Mouse (Mus musculus) adrenal gland, postnatal 36 days (tissue): ENCODE data around the gene Vmn1r5. TPM values are rescaled to one million over a fixed set of nuclear protein-coding genes. Genes with fewer than 3 reads are reported as not detected.
A peak's percentile ranks its signal among the peaks of the same experiment; 100 is the strongest.
"Not testable (repeated sequence)": the region's sequence is repeated elsewhere in the genome, so short reads cannot be mapped to it uniquely, and the experiment has no call there.

Source experiments
- DNase-seq, 2 experiments: peaks; one replicate each; pipeline ENCODE4 v3.0.0; 2021; ENCODE audit warnings: mixed read lengths in 1 of 2
- long read RNA-seq, 2 experiments: library from polyadenylated mRNA; stranded (forward); transcript quantifications; one replicate each; pipeline ENCODE4 v2.0.0; 2021; ENCODE audit warnings: borderline sequencing depth in 2 of 2
- total RNA-seq, 2 experiments: library from RNA; stranded (reverse); gene quantifications; 2 replicates each; pipeline ENCODE4 v1.2.3; 2021

Gene Vmn1r5
- not detected for total RNA-seq
- long read RNA-seq, experiment 1, result 0 reads
- long read RNA-seq, experiment 2, result 0 reads

DNA sequence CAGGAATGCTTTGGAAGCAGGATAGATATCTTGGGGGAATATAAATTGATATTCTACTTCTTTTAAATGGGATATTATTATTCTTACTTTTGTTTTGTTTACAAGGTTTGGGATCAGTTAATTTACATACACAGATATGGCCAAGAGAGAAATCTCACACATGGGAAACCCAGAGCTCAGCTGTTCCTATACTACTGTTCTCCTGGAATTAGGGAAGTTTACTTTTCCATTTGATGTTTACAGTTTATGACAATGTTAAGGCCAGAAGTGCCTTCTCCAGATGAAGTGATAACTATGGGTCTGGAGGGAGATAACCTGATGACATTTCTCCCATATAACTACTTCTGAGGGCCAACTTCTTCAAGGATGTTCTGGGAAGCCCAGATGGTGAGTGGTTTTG lies at the start of gene Vmn1r5:
Vmn1r5 (plus strand) TSS at position 301 of the 400 bp plus-strand sequence.
- DNase-seq, result no peak

- DNase-seq, result no peak
Measured at GRCm38 (mm10) chr6:56923331-56923725, 46.7 kb upstream of the Vmn1r5 start.

DNA sequence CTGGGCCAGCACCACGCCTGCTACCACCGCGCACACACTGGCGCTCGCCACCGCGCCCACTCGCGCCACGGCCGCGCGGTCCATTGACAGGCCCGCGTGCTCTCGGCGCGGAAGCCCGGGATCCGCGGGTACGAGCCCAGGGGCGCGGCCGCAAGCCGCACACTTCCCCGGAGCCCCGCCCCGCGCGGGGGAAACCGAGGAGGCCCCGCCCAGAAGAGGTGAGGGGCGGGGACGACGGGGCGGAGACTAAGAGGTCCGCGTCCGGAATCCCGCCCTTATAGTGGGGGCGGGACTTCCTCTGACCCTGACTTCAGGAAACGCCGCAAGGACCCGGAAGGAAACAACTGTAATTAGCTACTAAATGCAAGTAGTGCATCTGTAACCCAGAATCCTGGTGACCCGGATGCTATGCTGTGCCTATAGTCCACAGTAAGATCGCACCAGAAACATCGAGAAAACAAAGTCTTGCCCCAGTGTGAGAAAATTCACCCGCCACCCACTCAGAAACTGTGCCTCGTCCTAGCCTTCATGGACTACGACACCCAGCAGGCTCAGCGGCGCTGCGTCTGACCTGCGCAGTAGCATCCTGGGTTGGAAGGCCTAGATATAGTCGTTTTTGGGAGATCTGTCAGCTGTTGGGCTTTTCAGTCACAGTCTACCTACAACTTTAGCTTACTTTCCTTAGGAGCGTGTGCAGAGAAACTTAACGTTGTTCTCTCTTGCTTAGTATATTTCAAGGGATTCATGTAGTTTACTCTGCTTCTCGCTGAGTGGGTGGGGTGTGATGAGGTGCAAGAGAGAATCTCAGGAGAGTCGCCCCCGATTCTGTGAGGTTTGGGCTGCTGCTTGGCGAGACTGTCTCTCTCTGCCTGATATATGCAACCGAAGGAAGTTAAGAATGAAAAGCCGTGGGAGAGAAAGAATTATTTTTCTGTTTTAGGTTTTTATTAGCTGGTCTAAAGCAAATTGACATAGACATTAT lies 46.1 kb upstream of the Vmn1r5 start, which contains the start of the genes Nt5c3 and Vmn1r4:
Nt5c3 (minus strand) TSS at position 207 of the 982 bp plus-strand sequence.
Vmn1r4 (plus strand) TSS at position 290 of the 982 bp plus-strand sequence.
- DNase-seq, result peak; percentile 95 to 97

GRCm38 (mm10) chr6:56931648-56932415 lies 38.2 kb upstream of the Vmn1r5 start:
- DNase-seq, result no peak

DNA sequence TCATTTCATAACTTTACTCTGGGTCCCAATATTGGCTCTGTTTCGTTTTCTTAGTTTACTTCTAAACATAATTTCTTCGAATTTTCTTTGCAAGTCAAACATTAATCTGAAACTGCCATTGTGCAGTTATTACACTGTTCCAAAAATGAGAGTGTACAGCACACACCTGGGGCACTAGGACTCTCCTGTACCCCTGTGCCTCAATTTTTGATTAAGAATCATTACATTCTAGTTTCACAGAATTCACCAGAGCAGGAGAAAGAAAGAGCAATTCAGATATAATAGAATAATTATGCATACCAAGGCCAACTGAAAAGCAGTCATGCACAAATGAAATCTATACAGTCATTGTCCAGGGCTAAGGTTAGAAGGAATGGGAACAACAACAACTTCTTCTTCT lies 37.6 kb upstream of the Vmn1r5 start:
- DNase-seq, result no peak

DNA sequence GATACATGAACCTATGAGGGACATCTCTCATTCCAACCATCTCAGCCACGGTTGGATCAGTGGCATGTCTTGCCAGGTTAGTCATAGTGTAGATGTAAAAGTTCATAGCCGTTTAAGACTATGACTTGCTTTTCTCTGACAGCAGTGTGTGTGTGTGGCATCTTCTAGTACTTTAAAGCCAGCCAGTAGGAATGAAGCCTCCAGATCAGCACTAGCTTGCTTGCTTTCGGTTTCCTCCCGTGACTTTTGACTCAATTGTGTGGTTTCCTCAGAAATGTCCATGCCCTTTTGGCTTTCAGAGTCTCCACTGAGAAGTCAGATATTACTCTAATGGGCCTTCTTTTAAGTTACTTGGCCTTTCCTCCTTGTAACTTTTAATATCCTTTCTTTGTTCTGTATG lies 35.7 kb upstream of the Vmn1r5 start:
- no peak for DNase-seq

- DNase-seq, result no peak
Measured at GRCm38 (mm10) chr6:56956436-56956835, 13.6 kb upstream of the Vmn1r5 start.

GRCm38 (mm10) chr6:56996943-56997342 lies 26.9 kb downstream of the Vmn1r5 start, which contains the start of gene Vmn1r6:
TSS of gene Vmn1r6 (plus strand) at chr6:56997243.
- DNase-seq, result no peak

DNA sequence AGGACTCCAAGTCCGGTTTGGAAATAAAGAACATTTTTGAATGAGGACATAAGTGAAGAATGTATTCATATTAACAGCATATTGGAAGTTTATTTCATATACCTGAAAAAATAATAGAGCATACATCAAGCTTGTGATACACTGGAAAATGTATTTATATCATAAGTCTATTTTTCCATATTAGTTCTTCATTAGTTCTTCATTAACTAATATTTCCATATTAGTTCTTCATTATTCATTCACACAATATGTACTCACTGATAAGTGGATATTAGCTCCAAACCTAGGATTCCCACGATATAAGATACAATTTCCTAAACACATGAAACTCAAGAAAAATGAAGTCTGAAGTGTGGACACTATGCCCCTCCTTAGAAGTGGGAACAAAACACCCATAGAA lies 55.2 kb downstream of the Vmn1r5 start, which contains the start of gene Vmn1r7:
Vmn1r7 (minus strand) TSS at position 101 of the 400 bp plus-strand sequence.
- DNase-seq, result not testable (repeated sequence)

GRCm38 (mm10) chr6:57031984-57032383 lies 61.9 kb downstream of the Vmn1r5 start, which contains the start of gene Vmn1r8:
TSS of gene Vmn1r8 (plus strand) at chr6:57032284.
- no peak for DNase-seq

GRCm38 (mm10) chr6:57034674-57035073 lies 64.6 kb downstream of the Vmn1r5 start:
- no peak for DNase-seq

Other genes with a start within 250 kb of the Vmn1r5 start
- gene Kbtbd2, start 172.5 kb upstream of the Vmn1r5 start, total RNA-seq, result 10 to 100 TPM; 33.6 to 36.0 TPM
- gene Fkbp9, start 138.2 kb upstream of the Vmn1r5 start, total RNA-seq, result 10 to 100 TPM; 72.1 to 75.9 TPM
- 10 to 100 TPM; 23.8 to 24.1 TPM for gene Nt5c3, start 46.3 kb upstream of the Vmn1r5 start, total RNA-seq
- gene Vmn1r4, start 46.3 kb upstream of the Vmn1r5 start, total RNA-seq, result under 1 TPM; 0.20 to 0.40 TPM
- not detected for gene Vmn1r6, start 27.0 kb downstream of the Vmn1r5 start, total RNA-seq
- not detected for gene Vmn1r7, start 55.1 kb downstream of the Vmn1r5 start, total RNA-seq
- not detected for gene Vmn1r8, start 62.0 kb downstream of the Vmn1r5 start, total RNA-seq
- not detected for gene Vmn1r9, start 96.5 kb downstream of the Vmn1r5 start, total RNA-seq
- gene Vmn1r10, start 139.2 kb downstream of the Vmn1r5 start, total RNA-seq, result not detected
- gene Vmn1r11, start 163.2 kb downstream of the Vmn1r5 start, total RNA-seq, result not detected
- not detected for gene Vmn1r12, start 186.6 kb downstream of the Vmn1r5 start, total RNA-seq
- gene Vmn1r13, start 233.0 kb downstream of the Vmn1r5 start, total RNA-seq, result not detected